Mouse (Mus musculus): ENCODE measurements at regions not wholly inside any gene's neighbourhood (a gene's known extent, or its start where the extent isn't known, plus 50 kb on each side); places are given as distances from the start of the nearest gene placed in this dataset.
"Not testable (repeated sequence)": the region's sequence is repeated elsewhere in the genome, so short reads cannot be mapped to it uniquely, and the experiment has no call there.

DNA sequence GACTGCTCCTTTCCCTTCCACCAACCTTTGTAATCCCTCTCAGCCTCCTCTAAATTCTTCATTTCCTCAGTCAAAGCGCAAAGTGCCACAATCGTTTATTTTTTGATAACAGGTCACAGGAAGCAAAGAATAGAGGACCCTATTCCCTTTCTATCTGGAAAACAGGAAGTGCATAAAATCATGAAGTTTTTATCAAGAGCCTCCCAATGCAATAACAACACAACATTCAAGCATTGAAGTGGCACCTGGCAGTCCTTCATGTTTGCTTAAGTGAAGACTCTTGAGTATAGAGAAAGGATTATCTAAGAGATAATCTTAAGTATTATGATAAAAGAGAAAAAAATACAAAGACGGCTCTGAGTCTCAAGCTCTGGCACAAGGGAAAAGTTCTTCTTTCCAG lies 111.9 kb downstream of the Ibtk start:
- DNase-seq (ENCODE audit: low spot score in 2 of 2), result no peak

- DNase-seq (ENCODE audit: low spot score in 2 of 2), result no peak
Observed at GRCm38 (mm10) chr9:85636131-85636447, 113.0 kb downstream of the Ibtk start.

- no peak for DNase-seq (ENCODE audit: low spot score in 2 of 2)
Observed at GRCm38 (mm10) chr9:85635438-85636130, 113.5 kb downstream of the Ibtk start.

DNA sequence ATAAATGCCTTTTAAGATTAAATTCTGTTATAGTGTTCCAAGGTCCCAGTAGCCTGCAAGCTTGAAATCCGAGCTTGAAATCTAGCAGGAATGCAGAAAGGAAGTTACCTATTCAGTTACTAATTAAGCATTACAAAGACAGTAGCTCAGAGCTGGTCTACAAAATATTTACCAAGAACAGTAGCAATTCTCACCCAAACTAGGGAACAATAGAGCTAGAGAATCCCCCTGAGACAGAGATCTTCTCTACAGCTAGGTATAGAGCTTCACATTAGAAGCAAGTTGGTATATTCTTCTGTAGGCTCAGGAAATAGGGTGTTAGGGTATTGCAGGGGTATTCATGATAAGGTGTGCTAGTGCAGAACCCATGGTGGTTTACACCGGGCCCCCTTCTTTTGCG lies 114.3 kb downstream of the Ibtk start:
- not testable (repeated sequence) for DNase-seq (ENCODE audit: low spot score in 2 of 2)

DNA sequence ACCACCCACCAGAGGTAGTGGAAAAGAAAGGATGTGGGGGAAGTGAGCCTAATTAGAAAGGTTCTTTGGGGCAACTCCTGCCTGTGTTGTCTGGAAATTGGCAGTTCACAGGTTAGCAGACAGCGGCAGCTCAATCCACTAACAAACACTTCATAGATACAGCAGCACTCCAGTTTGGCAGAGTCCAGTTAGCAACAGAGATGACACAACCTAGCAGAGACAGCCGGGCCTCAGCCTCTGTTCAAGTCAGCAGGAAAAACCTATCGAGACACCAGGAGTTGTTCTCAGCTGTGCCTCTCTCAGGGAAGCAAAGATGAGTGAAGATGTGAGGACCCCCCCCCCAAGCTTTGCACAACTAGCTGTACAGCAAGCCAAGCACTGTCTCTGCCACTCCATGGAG lies 131.2 kb downstream of the Ibtk start:
- DNase-seq (ENCODE audit: low spot score in 2 of 2), result no peak

GRCm38 (mm10) chr9:85617177-85617777 lies 131.9 kb downstream of the Ibtk start:
- no peak for DNase-seq (ENCODE audit: low spot score in 2 of 2)

DNA sequence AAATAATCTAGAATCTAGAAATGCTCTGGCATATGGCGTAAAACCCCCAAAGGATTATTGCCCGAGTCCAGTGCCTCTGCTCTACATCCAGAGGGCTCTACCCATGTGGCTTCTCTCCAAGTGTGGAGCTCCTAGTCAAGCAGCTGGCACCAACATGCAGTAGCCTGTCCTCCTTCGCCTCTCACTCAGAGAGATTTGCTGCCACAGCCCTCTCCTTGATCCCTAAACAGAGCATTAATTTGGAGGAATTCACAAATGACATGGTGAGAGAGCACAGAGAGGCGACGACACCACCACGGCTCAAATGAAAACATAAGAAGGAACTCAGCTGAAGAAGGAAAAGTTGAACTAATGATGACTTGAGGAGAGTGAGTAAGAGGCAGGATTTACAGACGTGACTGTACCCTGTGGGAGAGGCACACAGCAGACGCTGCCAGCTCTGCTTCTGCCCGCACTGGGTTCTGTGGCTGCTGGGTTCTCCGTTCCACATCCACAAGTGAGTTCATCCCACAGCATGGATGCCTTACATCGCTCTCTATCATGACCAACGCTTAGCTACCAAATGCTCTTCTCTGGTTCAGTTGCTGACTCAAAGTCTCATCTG lies 132.8 kb downstream of the Ibtk start:
- no peak for DNase-seq (ENCODE audit: low spot score in 2 of 2)

GRCm38 (mm10) chr9:85609152-85609551 lies 140.0 kb downstream of the Ibtk start:
- DNase-seq (ENCODE audit: low spot score in 2 of 2), result no peak

DNA sequence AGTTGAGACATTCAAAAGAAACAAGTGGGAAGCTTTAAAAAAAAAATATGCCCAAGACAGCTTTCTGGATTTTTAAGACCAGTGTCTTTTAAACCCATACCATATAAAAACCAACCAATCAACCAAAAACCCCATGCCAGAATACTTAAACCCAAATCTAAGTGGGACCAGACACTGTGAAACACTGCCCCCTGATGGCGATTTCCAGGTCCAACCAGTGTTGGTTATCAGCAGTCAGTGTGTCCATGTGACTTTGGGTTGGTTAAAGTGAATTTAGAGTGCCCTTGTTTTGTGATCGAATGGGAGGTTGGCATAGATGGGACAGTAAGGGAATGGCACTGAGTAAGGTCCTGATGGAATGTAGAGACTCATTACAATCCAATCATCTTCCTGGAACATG lies 152.2 kb downstream of the Ibtk start:
- DNase-seq (ENCODE audit: low spot score in 2 of 2), result peak in 1 of 2 experiments; percentile 13

GRCm38 (mm10) chr9:85593867-85594266 lies 155.3 kb downstream of the Ibtk start:
- no peak for DNase-seq (ENCODE audit: low spot score in 2 of 2)

- no peak for DNase-seq (ENCODE audit: low spot score in 2 of 2)
Observed at GRCm38 (mm10) chr9:85592639-85593038, 156.5 kb downstream of the Ibtk start.

DNA sequence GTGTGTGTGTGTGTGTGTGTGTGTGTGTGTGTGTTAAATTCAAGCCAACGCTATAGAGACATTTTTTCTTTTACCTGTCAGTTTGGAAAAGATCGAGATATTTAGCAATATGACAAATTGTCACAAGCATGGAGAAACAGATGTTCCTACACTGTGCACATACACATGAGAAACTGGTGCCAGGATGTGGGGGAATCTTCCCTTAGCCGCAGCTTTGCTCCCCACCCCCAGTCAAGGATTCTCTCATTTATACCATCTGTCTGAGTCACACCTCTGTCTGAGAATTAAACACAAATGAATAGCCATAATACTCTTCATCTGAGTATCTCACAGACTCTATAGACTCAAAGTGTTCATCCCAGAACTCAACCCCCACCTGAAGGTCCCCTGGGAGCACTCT lies 159.9 kb downstream of the Ibtk start:
- DNase-seq (ENCODE audit: low spot score in 2 of 2), result no peak

DNA sequence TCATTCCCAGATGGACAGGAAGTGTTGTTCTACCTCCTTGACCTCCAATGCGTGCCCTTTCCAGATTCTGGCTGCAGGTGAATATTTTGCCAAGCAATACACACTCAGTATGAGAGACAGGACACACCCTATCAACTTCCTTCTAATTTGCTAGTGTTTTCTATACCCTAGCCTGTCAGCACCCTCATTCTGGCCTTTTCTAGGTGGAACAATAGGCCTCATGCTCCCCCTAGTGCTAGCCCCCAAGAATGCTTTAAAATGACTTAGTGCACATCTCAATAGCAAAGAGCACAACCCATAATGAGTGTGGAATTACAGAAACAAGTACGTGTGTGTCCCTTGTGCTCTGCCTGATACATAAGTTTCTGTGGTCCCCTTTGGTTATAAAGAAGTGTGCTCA lies 161.1 kb downstream of the Ibtk start:
- DNase-seq (ENCODE audit: low spot score in 2 of 2), result peak; percentile 1 to 9

DNA sequence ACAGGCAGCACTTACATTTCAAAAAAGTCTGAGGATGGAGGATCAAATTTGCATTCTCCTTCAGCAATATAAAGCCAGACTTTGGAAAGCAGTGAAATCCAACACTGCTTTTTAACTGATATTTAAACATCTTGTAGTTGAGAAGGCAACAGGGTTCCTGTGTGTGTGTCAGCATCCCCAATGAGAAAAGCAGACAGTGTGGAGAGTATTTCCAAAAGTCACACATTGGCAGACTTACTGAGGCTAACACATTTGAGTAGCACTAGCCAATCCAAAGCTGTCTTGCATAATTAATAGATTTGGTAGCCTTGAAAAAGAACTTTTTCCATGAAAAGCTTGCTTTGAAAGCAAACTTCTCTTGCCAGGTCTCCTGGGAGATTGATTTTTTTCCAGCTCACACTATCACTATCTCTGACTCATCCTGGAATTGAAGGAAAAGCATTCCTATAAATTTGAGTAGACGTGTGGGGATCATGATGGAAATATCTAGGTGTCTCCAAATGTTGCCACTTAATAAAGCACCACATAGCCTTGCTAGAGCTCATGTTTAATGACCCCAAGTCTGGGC lies 168.0 kb downstream of the Ibtk start:
- no peak for DNase-seq (ENCODE audit: low spot score in 2 of 2)

DNA sequence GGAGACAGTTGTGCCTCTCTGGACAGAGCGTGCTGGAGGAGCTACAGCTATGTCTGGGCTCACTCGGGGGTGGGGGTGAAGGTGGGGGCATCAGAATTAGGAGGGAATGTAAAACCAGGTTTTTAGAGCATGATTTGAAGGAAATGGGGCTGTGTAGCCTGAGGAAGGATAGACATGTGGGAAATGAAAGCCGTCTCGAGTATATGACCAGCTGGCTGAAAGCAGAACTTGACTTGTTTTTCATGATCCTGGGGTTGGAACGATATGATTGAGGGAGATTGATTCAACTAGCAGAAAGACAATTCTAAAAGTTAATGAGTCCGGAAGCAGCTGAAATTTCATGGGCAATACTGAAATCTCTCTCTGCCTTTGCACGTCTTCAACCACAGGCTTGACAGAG lies 171.3 kb downstream of the Ibtk start:
- DNase-seq (ENCODE audit: low spot score in 2 of 2), result no peak

- no peak for DNase-seq (ENCODE audit: low spot score in 2 of 2)
Observed at GRCm38 (mm10) chr9:85577338-85577737, 171.8 kb downstream of the Ibtk start.

DNA sequence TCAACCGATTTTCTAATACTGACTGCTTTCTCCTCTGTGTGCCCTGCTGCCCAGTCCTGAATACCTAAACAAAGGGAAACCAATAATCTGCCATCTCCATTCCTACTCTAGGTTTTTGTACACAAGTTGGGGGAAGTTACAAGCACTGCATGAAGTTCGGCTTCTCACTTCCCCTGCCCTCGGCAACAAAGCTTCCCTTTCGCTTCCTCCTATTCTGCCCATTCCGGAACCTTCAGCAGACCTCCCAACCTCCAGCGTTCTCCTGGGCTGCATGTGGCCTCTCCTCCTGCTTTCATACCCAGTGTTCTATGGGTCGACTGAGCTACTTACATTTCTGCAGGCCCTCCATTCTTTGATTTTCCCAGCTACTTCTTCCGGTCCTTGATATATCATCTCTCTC lies 180.3 kb downstream of the Ibtk start:
- peak in 1 of 2 experiments; percentile 8 for DNase-seq (ENCODE audit: low spot score in 2 of 2)

DNA sequence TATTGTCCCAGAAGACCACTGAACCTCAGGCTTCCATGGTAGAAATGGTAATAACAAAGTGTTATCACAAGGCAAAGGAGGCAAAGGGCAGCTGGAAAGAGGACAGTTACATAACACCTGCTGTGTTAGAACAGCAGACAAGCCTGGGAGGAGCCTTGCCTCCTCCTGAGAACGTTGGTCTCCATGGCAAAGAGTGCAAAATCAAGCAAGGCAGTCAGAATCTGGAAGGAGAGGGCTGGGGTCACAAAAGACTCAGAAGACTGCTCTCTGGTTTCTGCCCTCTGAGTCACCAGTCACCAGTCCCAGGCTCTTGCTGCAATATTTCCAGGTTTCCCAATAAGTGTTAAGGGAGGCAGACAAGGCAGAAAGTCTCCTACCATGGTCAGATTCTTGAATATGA lies 197.3 kb downstream of the Ibtk start:
- DNase-seq (ENCODE audit: low spot score in 2 of 2), result no peak

GRCm38 (mm10) chr9:85550455-85550854 lies 198.7 kb downstream of the Ibtk start:
- no peak for DNase-seq (ENCODE audit: low spot score in 2 of 2)

GRCm38 (mm10) chr9:85546226-85546625 lies 202.9 kb downstream of the Ibtk start:
- DNase-seq (ENCODE audit: low spot score in 2 of 2), result no peak

DNA sequence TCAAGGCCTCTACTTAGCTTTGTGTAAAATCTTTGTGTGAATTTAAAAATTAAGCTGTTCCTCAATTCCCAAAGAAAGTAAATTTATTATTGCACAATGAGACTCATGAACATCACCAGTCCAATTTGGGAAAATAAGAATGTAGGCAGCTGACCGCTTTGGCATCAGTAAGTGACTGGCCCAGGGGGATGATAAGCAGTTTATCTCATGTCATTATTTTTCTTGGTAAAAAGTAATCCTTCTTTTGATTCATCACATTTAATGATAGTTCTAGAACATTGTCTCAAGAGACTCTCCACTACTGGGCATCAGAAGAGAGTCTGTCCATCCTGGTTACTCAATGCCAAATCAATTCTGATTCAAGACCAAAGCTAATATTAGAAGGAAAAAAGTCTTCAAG lies 203.6 kb downstream of the Ibtk start:
- no peak for DNase-seq (ENCODE audit: low spot score in 2 of 2)

DNA sequence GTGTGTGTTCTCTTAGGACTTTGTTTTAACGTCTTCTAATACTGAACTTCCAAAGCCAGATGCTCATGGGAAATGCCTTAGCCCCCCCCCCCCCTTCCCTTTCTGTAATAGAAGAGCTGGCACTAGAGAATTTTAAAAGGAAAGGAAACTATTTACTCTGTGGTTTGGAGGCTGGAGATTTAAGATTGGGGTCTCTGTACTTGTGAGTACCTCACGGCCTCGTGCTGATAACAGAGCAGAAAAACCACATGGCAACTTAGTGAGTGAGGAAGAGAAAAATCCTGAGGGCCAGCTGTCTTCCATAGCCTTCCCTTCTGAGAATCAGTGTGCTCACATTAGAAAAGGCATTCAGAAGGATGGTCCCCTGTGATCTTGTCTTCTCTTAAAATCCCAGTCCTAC lies 210.6 kb downstream of the Ibtk start:
- no peak for DNase-seq (ENCODE audit: low spot score in 2 of 2)

DNA sequence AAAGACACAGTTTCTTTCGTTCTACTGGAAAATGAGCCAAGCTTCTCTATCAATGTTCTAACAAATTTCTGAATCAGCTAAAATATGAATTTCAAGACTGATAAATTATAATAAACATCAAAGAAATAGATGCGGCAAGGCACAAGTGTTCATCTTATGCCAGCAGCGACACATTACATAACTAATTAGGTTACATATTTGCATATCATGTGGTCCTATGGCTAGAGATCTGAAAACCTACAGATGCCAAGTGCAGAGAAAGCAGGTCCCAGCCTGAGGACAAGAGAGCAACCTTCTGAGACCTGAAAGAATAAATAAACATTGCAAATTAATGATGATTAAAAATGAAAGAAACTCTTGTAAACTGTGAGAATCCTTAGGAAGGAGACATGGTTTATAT lies 201.3 kb upstream of the Tent5a start:
- DNase-seq (ENCODE audit: low spot score in 2 of 2), result no peak

Measured in urinary bladder, adult 18-20 months (tissue).